Mouse (Mus musculus) kidney, postnatal 36 days (tissue): ENCODE data around the gene Gm10570.
A peak's percentile ranks its signal among the peaks of the same experiment; 100 is the strongest.

ENCODE experiments used
- DNase-seq, 2 experiments: peaks; one replicate each; pipeline ENCODE4 v3.0.0; 2021 to 2022; ENCODE audit warnings: mixed read lengths in 2 of 2

The Gm10570 gene

DNA sequence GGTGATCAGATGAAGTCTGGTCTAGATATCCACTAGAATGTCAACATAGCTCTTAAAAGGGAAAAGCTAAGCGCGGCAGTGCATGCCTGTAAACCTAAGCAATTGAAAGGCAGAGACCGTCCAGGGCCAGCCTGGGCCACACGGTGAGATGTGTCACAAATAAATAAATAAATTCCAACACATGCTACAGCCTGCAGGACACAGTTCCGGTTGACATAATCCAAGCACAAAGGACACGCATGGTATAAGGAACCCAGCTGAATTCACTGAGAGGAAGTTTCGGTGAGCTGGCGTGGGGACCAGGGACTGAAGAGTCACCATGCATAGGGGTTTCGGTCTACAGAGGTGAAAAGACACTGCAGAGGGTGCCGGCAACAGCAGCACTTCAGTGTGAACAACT is 39.7 kb downstream of the Gm10570 start:
- DNase-seq, result no peak

- DNase-seq, result peak; percentile 79 to 83
These were observed 41.4 kb downstream of the Gm10570 start for GRCm38 (mm10) chr4:130267069-130267468.

DNA sequence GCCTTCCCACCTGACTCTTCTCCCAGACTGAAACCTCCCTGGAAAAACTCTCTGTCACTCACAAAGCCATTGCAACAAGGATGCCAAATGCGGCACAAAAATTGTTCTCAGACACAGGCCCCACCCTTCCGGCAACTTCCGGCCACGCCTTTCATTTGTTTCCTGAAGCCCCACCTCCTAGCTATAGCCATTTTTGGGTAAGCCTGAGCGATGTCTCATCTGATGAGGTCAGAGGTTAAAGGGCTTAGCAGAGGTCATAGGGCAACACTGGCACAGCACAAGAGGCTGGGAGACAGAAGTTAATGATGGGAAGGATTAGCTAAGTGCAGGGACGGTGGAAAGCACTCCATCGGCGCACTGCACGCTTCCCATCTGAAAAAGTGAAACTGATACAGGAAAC is 41.9 kb downstream of the Gm10570 start:
- peak in 1 of 2 experiments; percentile 21 for DNase-seq

- peak; percentile 58 to 84 for DNase-seq
These were observed 43.6 kb downstream of the Gm10570 start for GRCm38 (mm10) chr4:130264698-130265349.

GRCm38 (mm10) chr4:130264131-130264530 is 44.3 kb downstream of the Gm10570 start:
- DNase-seq, result no peak

DNA sequence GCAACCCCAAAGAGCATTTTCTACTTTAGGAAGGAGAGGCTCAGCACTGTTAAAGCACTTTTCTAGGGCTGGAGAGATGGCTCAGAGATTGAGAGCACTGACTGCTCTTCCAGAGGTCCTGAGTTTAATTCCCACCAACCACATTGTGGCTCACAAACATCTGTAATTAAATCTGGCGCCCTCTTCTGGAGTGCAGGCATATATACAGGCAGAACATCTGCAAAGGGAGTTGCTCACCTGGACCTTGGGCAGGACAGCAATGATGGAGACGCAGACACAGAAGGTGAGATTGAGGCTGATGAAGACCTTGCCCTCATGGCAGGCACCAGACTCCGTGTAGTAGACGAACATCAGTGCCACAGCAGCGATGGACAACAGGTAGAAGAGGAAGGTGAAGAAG is 48.1 kb downstream of the Gm10570 start:
- peak; percentile 13 to 22 for DNase-seq
